Mouse (Mus musculus): ENCODE measurements around the gene Ifnar1. TPM values are rescaled to one million over a fixed set of nuclear protein-coding genes. Genes with fewer than 3 reads are reported as not detected.
A peak's percentile ranks its signal among the peaks of the same experiment; 100 is the strongest.

The Ifnar1 gene
- polyA plus RNA-seq, 1 experiment from 2014 or later = 51.9 TPM

- Histone ChIP-seq H3K9ac (ENCODE audit: low read length) (no peak overlapping the region), H3K4me1 (replicated peaks; ENCODE audit: control insufficient read depth, insufficient read depth, low read length) (peaks cover 21% of the 10 kb centered on the region), H3K27ac (ENCODE audit: low read depth) (no peak overlapping the region), H3K4me3 (ENCODE audit: low read depth, low read length) (no peak overlapping the region), H3K9me3 (ENCODE audit: control insufficient read depth, low read length) (no peaks in the 10 kb centered on the region), H3K27me3 (replicated peaks; ENCODE audit: control insufficient read depth, insufficient read depth, low read length) (no peaks in the 10 kb centered on the region), H3K4me2 (ENCODE audit: low read length) (no peak overlapping the region), H3K36me3 (ENCODE audit: control insufficient read depth, insufficient read depth, low read length) (no peaks in the 10 kb centered on the region)
- DNase-seq (ENCODE audit: low spot score) = no peak
- WGBS = 98% methylated on average over 1 of the region's 1 CpGs
- no peak for ATAC-seq (replicated peaks; ENCODE audit: low FRiP score, low TSS enrichment, low read depth)
Observed at GRCm38 (mm10) chr16:91543619-91544018, 58.6 kb downstream of the Ifnar1 start.

GRCm38 (mm10) chr16:91545597-91546281 is 60.7 kb downstream of the Ifnar1 start:
- Histone ChIP-seq H3K36me3 (ENCODE audit: control insufficient read depth, insufficient read depth, low read length) (no peaks in the 10 kb centered on the region), H3K4me2 (ENCODE audit: low read length) (no peak overlapping the region), H3K27me3 (replicated peaks; ENCODE audit: control insufficient read depth, insufficient read depth, low read length) (no peaks in the 10 kb centered on the region), H3K4me3 (ENCODE audit: low read depth, low read length) (no peak overlapping the region), H3K27ac (ENCODE audit: low read depth) (no peak overlapping the region), H3K9me3 (ENCODE audit: control insufficient read depth, low read length) (no peaks in the 10 kb centered on the region), H3K4me1 (replicated peaks; ENCODE audit: control insufficient read depth, insufficient read depth, low read length) (peaks cover 28% of the 10 kb centered on the region), H3K9ac (ENCODE audit: low read length) (no peak overlapping the region)
- WGBS = 58% methylated on average over 10 of the region's 10 CpGs
- ATAC-seq (replicated peaks; ENCODE audit: low FRiP score, low TSS enrichment, low read depth) (no peak), DNase-seq (ENCODE audit: low spot score) (no peak)

GRCm38 (mm10) chr16:91546391-91546835 is 61.4 kb downstream of the Ifnar1 start:
- Histone ChIP-seq H3K4me2 (ENCODE audit: low read length) (peak overlapping the region; percentile 82), H3K9me3 (ENCODE audit: control insufficient read depth, low read length) (no peaks in the 10 kb centered on the region), H3K4me1 (replicated peaks; ENCODE audit: control insufficient read depth, insufficient read depth, low read length) (peaks cover 26% of the 10 kb centered on the region), H3K27me3 (replicated peaks; ENCODE audit: control insufficient read depth, insufficient read depth, low read length) (no peaks in the 10 kb centered on the region), H3K9ac (ENCODE audit: low read length) (peak overlapping the region; percentile 93), H3K4me3 (ENCODE audit: low read depth, low read length) (peak overlapping the region; percentile 95), H3K27ac (ENCODE audit: low read depth) (0 out of 2 replicates have a peak overlapping the region, but pooled peaks have one; percentile 38), H3K36me3 (ENCODE audit: control insufficient read depth, insufficient read depth, low read length) (no peaks in the 10 kb centered on the region)
- no peak for DNase-seq (ENCODE audit: low spot score)
- WGBS = 12% methylated on average over 14 of the region's 14 CpGs
- ATAC-seq (replicated peaks; ENCODE audit: low FRiP score, low TSS enrichment, low read depth) = peak; percentile 50

GRCm38 (mm10) chr16:91546836-91547741 is 62.1 kb downstream of the Ifnar1 start, which contains the start of gene Ifngr2:
TSS of gene Ifngr2 (plus strand) at chr16:91547072.
- peak within 1 kb of the TSS; percentile 38; the same call in 1 of the 2 replicates for H3K27ac ChIP-seq (ENCODE audit: low read depth)
- no peaks in the 10 kb centered on the region for H3K36me3 ChIP-seq (ENCODE audit: control insufficient read depth, insufficient read depth, low read length)
- H3K4me2 ChIP-seq (ENCODE audit: low read length) = peak within 1 kb of the TSS; percentile 82
- H3K4me3 ChIP-seq (ENCODE audit: low read depth, low read length) = peak within 1 kb of the TSS; percentile 95
- no peaks in the 10 kb centered on the region for H3K27me3 ChIP-seq (replicated peaks; ENCODE audit: control insufficient read depth, insufficient read depth, low read length)
- DNase-seq (ENCODE audit: low spot score) (peak; percentile 86), ATAC-seq (replicated peaks; ENCODE audit: low FRiP score, low TSS enrichment, low read depth) (peak; percentile 79)
- H3K9ac ChIP-seq (ENCODE audit: low read length) = peak within 1 kb of the TSS; percentile 93
- H3K9me3 ChIP-seq (ENCODE audit: control insufficient read depth, low read length) = no peaks in the 10 kb centered on the region
- WGBS = under 1% methylated on average over 62 of the region's 74 CpGs
- H3K4me1 ChIP-seq (replicated peaks; ENCODE audit: control insufficient read depth, insufficient read depth, low read length) = peaks cover 22% of the 10 kb centered on the region

GRCm38 (mm10) chr16:91547974-91548373 is 62.9 kb downstream of the Ifnar1 start:
- WGBS = 40% methylated on average over 5 of the region's 5 CpGs
- Histone ChIP-seq H3K36me3 (ENCODE audit: control insufficient read depth, insufficient read depth, low read length) (no peaks in the 10 kb centered on the region), H3K9me3 (ENCODE audit: control insufficient read depth, low read length) (no peaks in the 10 kb centered on the region), H3K9ac (ENCODE audit: low read length) (no peak overlapping the region; the same call in 1 of the 2 replicates), H3K27ac (ENCODE audit: low read depth) (no peak overlapping the region), H3K27me3 (replicated peaks; ENCODE audit: control insufficient read depth, insufficient read depth, low read length) (no peaks in the 10 kb centered on the region), H3K4me2 (ENCODE audit: low read length) (peak overlapping the region; percentile 82), H3K4me3 (ENCODE audit: low read depth, low read length) (peak overlapping the region; percentile 95), H3K4me1 (replicated peaks; ENCODE audit: control insufficient read depth, insufficient read depth, low read length) (peaks cover 22% of the 10 kb centered on the region)
- ATAC-seq (replicated peaks; ENCODE audit: low FRiP score, low TSS enrichment, low read depth) = no peak
- DNase-seq (ENCODE audit: low spot score) = no peak

GRCm38 (mm10) chr16:91548586-91548985 is 63.5 kb downstream of the Ifnar1 start:
- 34% methylated on average over 5 of the region's 5 CpGs for WGBS
- no peak for ATAC-seq (replicated peaks; ENCODE audit: low FRiP score, low TSS enrichment, low read depth)
- no peaks in the 10 kb centered on the region for H3K9me3 ChIP-seq (ENCODE audit: control insufficient read depth, low read length)
- peak overlapping the region; percentile 95 for H3K4me3 ChIP-seq (ENCODE audit: low read depth, low read length)
- DNase-seq (ENCODE audit: low spot score) = no peak
- H3K27ac ChIP-seq (ENCODE audit: low read depth) = 0 out of 2 replicates have a peak overlapping the region, but pooled peaks have one; percentile 22
- peaks cover 28% of the 10 kb centered on the region for H3K4me1 ChIP-seq (replicated peaks; ENCODE audit: control insufficient read depth, insufficient read depth, low read length)
- no peaks in the 10 kb centered on the region for H3K36me3 ChIP-seq (ENCODE audit: control insufficient read depth, insufficient read depth, low read length)
- peak overlapping the region; percentile 82 for H3K4me2 ChIP-seq (ENCODE audit: low read length)
- peak overlapping the region; percentile 18; the same call in 1 of the 2 replicates for H3K9ac ChIP-seq (ENCODE audit: low read length)
- no peaks in the 10 kb centered on the region for H3K27me3 ChIP-seq (replicated peaks; ENCODE audit: control insufficient read depth, insufficient read depth, low read length)

GRCm38 (mm10) chr16:91548996-91549395 is 64.0 kb downstream of the Ifnar1 start:
- ATAC-seq (replicated peaks; ENCODE audit: low FRiP score, low TSS enrichment, low read depth) (no peak), DNase-seq (ENCODE audit: low spot score) (no peak)
- H3K4me3 ChIP-seq (ENCODE audit: low read depth, low read length) = peak overlapping the region; percentile 95
- WGBS = 72% methylated on average over 2 of the region's 2 CpGs
- H3K9ac ChIP-seq (ENCODE audit: low read length) = peak overlapping the region; percentile 18; the same call in 1 of the 2 replicates
- H3K4me2 ChIP-seq (ENCODE audit: low read length) = peak overlapping the region; percentile 82
- H3K4me1 ChIP-seq (replicated peaks; ENCODE audit: control insufficient read depth, insufficient read depth, low read length) = peaks cover 31% of the 10 kb centered on the region
- no peaks in the 10 kb centered on the region for H3K27me3 ChIP-seq (replicated peaks; ENCODE audit: control insufficient read depth, insufficient read depth, low read length)
- H3K9me3 ChIP-seq (ENCODE audit: control insufficient read depth, low read length) = no peaks in the 10 kb centered on the region
- no peak overlapping the region for H3K27ac ChIP-seq (ENCODE audit: low read depth)
- H3K36me3 ChIP-seq (ENCODE audit: control insufficient read depth, insufficient read depth, low read length) = no peaks in the 10 kb centered on the region

- 71% methylated on average over 5 of the region's 5 CpGs for WGBS
- Histone ChIP-seq H3K27ac (ENCODE audit: low read depth) (no peak overlapping the region; the same call in 1 of the 2 replicates), H3K4me2 (ENCODE audit: low read length) (peak overlapping the region; percentile 82; the same call in 1 of the 2 replicates), H3K36me3 (ENCODE audit: control insufficient read depth, insufficient read depth, low read length) (no peaks in the 10 kb centered on the region), H3K4me1 (replicated peaks; ENCODE audit: control insufficient read depth, insufficient read depth, low read length) (peaks cover 34% of the 10 kb centered on the region), H3K4me3 (ENCODE audit: low read depth, low read length) (no peak overlapping the region), H3K9ac (ENCODE audit: low read length) (no peak overlapping the region), H3K9me3 (ENCODE audit: control insufficient read depth, low read length) (no peaks in the 10 kb centered on the region), H3K27me3 (replicated peaks; ENCODE audit: control insufficient read depth, insufficient read depth, low read length) (no peaks in the 10 kb centered on the region)
- no peak for DNase-seq (ENCODE audit: low spot score)
- no peak for ATAC-seq (replicated peaks; ENCODE audit: low FRiP score, low TSS enrichment, low read depth)
Observed at GRCm38 (mm10) chr16:91549616-91550015, 64.6 kb downstream of the Ifnar1 start.
